Mouse (Mus musculus) lung, postnatal 10 days (tissue): ENCODE data around the gene Arl5c.

Experiments used
- DNase-seq: peaks from one replicate; pipeline ENCODE4 v3.0.0; 2021

Arl5c gene

GRCm38 (mm10) chr11:98018858-98019641 lies 23.1 kb upstream of the Arl5c start:
- peak; percentile 59 for DNase-seq

GRCm38 (mm10) chr11:98018222-98018621 lies 22.2 kb upstream of the Arl5c start:
- no peak for DNase-seq

GRCm38 (mm10) chr11:98016824-98017223 lies 20.8 kb upstream of the Arl5c start:
- no peak for DNase-seq

- DNase-seq, result no peak
Observed at GRCm38 (mm10) chr11:98016177-98016576, 20.2 kb upstream of the Arl5c start.

- DNase-seq, result no peak
Observed at GRCm38 (mm10) chr11:98012831-98013230, 16.9 kb upstream of the Arl5c start.

GRCm38 (mm10) chr11:98011716-98012115 lies 15.7 kb upstream of the Arl5c start:
- no peak for DNase-seq

- no peak for DNase-seq
Observed at GRCm38 (mm10) chr11:98008087-98008486, 12.1 kb upstream of the Arl5c start.

- DNase-seq, result peak; percentile 65
Observed at GRCm38 (mm10) chr11:98005686-98006085, 9.7 kb upstream of the Arl5c start.

GRCm38 (mm10) chr11:98005076-98005475 lies 9.1 kb upstream of the Arl5c start:
- no peak for DNase-seq

GRCm38 (mm10) chr11:98004161-98004560 lies 8.2 kb upstream of the Arl5c start:
- no peak for DNase-seq

GRCm38 (mm10) chr11:98003171-98003671 lies 7.2 kb upstream of the Arl5c start:
- no peak for DNase-seq

- peak; percentile 92 for DNase-seq
Observed at GRCm38 (mm10) chr11:98002627-98003026, 6.6 kb upstream of the Arl5c start.

- no peak for DNase-seq
Observed at GRCm38 (mm10) chr11:98001986-98002385, 6.0 kb upstream of the Arl5c start.

GRCm38 (mm10) chr11:98001351-98001824 lies 5.4 kb upstream of the Arl5c start:
- DNase-seq, result no peak

GRCm38 (mm10) chr11:98000378-98001140 lies 4.6 kb upstream of the Arl5c start:
- DNase-seq, result no peak

GRCm38 (mm10) chr11:97999748-98000147 lies 3.8 kb upstream of the Arl5c start:
- no peak for DNase-seq

GRCm38 (mm10) chr11:97998898-97999608 lies 3.1 kb upstream of the Arl5c start:
- no peak for DNase-seq

- no peak for DNase-seq
Observed at GRCm38 (mm10) chr11:97998074-97998793, 2.3 kb upstream of the Arl5c start.

GRCm38 (mm10) chr11:97997387-97997960 lies 1.5 kb upstream of the Arl5c start:
- no peak for DNase-seq

GRCm38 (mm10) chr11:97996691-97997090 lies 710 bp upstream of the Arl5c start:
- no peak for DNase-seq

GRCm38 (mm10) chr11:97994539-97995100 lies 1.4 kb downstream of the Arl5c start:
- peak; percentile 86 for DNase-seq
